ENCODE assay signal across 8 mouse cellular contexts in genomic region chr9:120961969-120962700, GRCm38 (mm10). TPM values are rescaled to one million over a fixed set of nuclear protein-coding genes. Genes with fewer than 3 reads are reported as not detected.
A peak's percentile ranks its signal among the peaks of the same experiment; 100 is the strongest.
DNase-seq lines count a peak whose midpoint lies in the region; ATAC-seq lines count a peak whose summit lies in the region.

No protein-coding gene starts in this region.

- H3K27me3 ChIP-seq in kidney, embryonic 14.5 days (ENCODE audit: control insufficient read depth, insufficient read depth, low read length) = no peaks in the 10 kb centered on the region

- 83% methylated on average over 3 of the region's 3 CpGs for WGBS in kidney, embryonic 14.5 days

- no peaks in the 10 kb centered on the region for H3K9me3 ChIP-seq in kidney, embryonic 14.5 days (ENCODE audit: control insufficient read depth, low read length)

- ATAC-seq in kidney, embryonic 14.5 days (ENCODE audit: low FRiP score, low TSS enrichment) = no peak
- peak; percentile 53 for ATAC-seq in common myeloid progenitor, adult 5-6 weeks (replicated peaks; ENCODE audit: low read depth, poor library complexity, severe bottlenecking)
- ATAC-seq in megakaryocyte-erythroid progenitor cell, adult 5-6 weeks (replicated peaks; ENCODE audit: low FRiP score, low TSS enrichment, poor library complexity, severe bottlenecking) = peak; percentile 64

- H3K4me1 ChIP-seq in kidney, embryonic 14.5 days (ENCODE audit: control insufficient read depth, insufficient read depth, low read length) = peaks cover 15% of the 10 kb centered on the region

- H3K4me3 ChIP-seq in kidney, embryonic 14.5 days (ENCODE audit: low read length) = no peak overlapping the region

- H3K36me3 ChIP-seq in kidney, embryonic 14.5 days (ENCODE audit: control insufficient read depth, insufficient read depth, low read length) = peaks cover 99% of the 10 kb centered on the region

- peak; percentile 73 for DNase-seq in kidney, adult 11 months
- DNase-seq in kidney, adult 18-20 months = peak; percentile 50
- DNase-seq in frontal cortex, postnatal 36 days (ENCODE audit: low spot score in 2 of 2) = no peak
- DNase-seq in adrenal gland, adult 8-10 months = no peak
- no peak for DNase-seq in cerebellum, adult 8-10 months

- no peak overlapping the region for H3K4me2 ChIP-seq in kidney, embryonic 14.5 days (replicated peaks; ENCODE audit: low read depth, low read length)

- H3K9ac ChIP-seq in kidney, embryonic 14.5 days (ENCODE audit: low read depth, low read length) = no peak overlapping the region

- H3K27ac ChIP-seq in kidney, embryonic 14.5 days (ENCODE audit: low read depth, low read length) = no peak overlapping the region

RNA-seq across cellular contexts. Expression of gene Ctnnb1, which starts 33.1 kb away (rescaled TPM):
- 479 and 740 TPM in 2 replicates for polyA plus RNA-seq in kidney, embryonic 14.5 days (2014; fragmentation: Nextera tagmentation; extraction: Ambion mirVana)
- total RNA-seq in common myeloid progenitor, adult 5-6 weeks (2017) = 460 and 470 TPM in 2 replicates
- total RNA-seq in megakaryocyte-erythroid progenitor cell, adult 5-6 weeks (2014; fragmentation: Nextera tagmentation) = 290 and 302 TPM in 2 replicates
- 475 and 509 TPM in 2 replicates for total RNA-seq in megakaryocyte-erythroid progenitor cell, adult 5-6 weeks (2017)
- total RNA-seq in adrenal gland, adult 8-10 months (2022) = 100 to 1,000 TPM; 868 to 952 (median 900) TPM

Comparison
In these comparisons a context has a peak if more than half of its experiments do, and no peak if none do; other contexts are left out.
1. DNase-seq: peak in kidney, adult 11 months (single experiment) and kidney, adult 18-20 months (single experiment); none in frontal cortex, postnatal 36 days (0 of 2), adrenal gland, adult 8-10 months (single experiment) and cerebellum, adult 8-10 months (single experiment).